Mouse (Mus musculus): ENCODE data around the gene Zfp870. TPM values are rescaled to one million over a fixed set of nuclear protein-coding genes. Genes with fewer than 3 reads are reported as not detected.

The Zfp870 gene
- total RNA-seq, 2 experiments from 2014 or later, result 10.4 to 10.9 TPM

GRCm38 (mm10) chr17:32841388-32841787 lies 50.1 kb downstream of the Zfp870 start:
- Histone ChIP-seq H3K27ac (no peak overlapping the region), H3K4me3 (no peak overlapping the region)
- no peak for DNase-seq (ENCODE audit: low spot score in 2 of 2)
- TF ChIP-seq CTCF (conservative IDR thresholded peaks at IDR 0.05), result no peak

- no peak overlapping the region for H3K4me3 ChIP-seq
- no peak for DNase-seq (ENCODE audit: low spot score in 2 of 2)
- TF ChIP-seq CTCF (conservative IDR thresholded peaks at IDR 0.05), result no peak
- H3K27ac ChIP-seq, result no peak overlapping the region
These were observed 52.2 kb downstream of the Zfp870 start for GRCm38 (mm10) chr17:32839083-32839802.

GRCm38 (mm10) chr17:32830418-32830782 lies 61.0 kb downstream of the Zfp870 start:
- Histone ChIP-seq H3K4me3 (peak overlapping the region; percentile 93), H3K27ac (peak overlapping the region; percentile 97)
- DNase-seq (ENCODE audit: low spot score in 2 of 2), result no peak
- no peak for TF ChIP-seq CTCF (conservative IDR thresholded peaks at IDR 0.05)

- peak; percentile 73 to 92 for DNase-seq (ENCODE audit: low spot score in 2 of 2)
- no peak for TF ChIP-seq CTCF (conservative IDR thresholded peaks at IDR 0.05)
These were observed 61.7 kb downstream of the Zfp870 start, which contains the start of gene Zfp799 for GRCm38 (mm10) chr17:32829540-32830417. Gene Zfp799, minus strand, starts transcription at chr17:32830261.

More at GRCm38 (mm10) chr17:32829540-32830417, 61.7 kb downstream of the Zfp870 start, which contains the start of gene Zfp799:
- Histone ChIP-seq H3K4me3 (peak within 1 kb of the TSS; percentile 93), H3K27ac (peak within 1 kb of the TSS; percentile 97)

Other genes starting within 250 kb of the Zfp870 start
- not detected for gene Cyp4f40, start 232.7 kb downstream of the Zfp870 start, total RNA-seq (2021)
- 10 to 100 TPM; 16.7 to 20.7 TPM for gene Cyp4f15, start 206.0 kb downstream of the Zfp870 start, total RNA-seq (2021)
- 10 to 100 TPM; 89.6 to 97.0 TPM for gene Zfp871, start 103.4 kb downstream of the Zfp870 start, total RNA-seq (2021)
- gene Zfp811, start 81.7 kb downstream of the Zfp870 start, total RNA-seq (2021), result 1 to 10 TPM; 6.3 to 7.3 TPM
- gene Zfp799, start 61.4 kb downstream of the Zfp870 start, total RNA-seq (2021), result 10 to 100 TPM; 30.7 to 34.6 TPM
- gene Cyp4f14, start 25.7 kb upstream of the Zfp870 start, total RNA-seq (2021), result 1 to 10 TPM; 4.1 to 5.4 TPM
- 10 to 100 TPM; 23.7 to 27.6 TPM for gene Cyp4f13, start 55.8 kb upstream of the Zfp870 start, total RNA-seq (2021)
- 1 to 10 TPM; 5.6 to 6.5 TPM for gene Zfp472, start 74.2 kb upstream of the Zfp870 start, total RNA-seq (2021)
- gene Zfp952, start 101.5 kb upstream of the Zfp870 start, total RNA-seq (2021), result 10 to 100 TPM; 17.9 to 19.0 TPM
- 10 to 100 TPM; 19.3 to 21.9 TPM for gene Zfp763, start 141.8 kb upstream of the Zfp870 start, total RNA-seq (2021)
- gene 4921501E09Rik, start 176.4 kb upstream of the Zfp870 start, total RNA-seq (2021), result not detected
- gene Zfp563, start 197.7 kb upstream of the Zfp870 start, total RNA-seq (2021), result 10 to 100 TPM; 17.3 to 21.8 TPM
- gene Morc2b, start 248.0 kb upstream of the Zfp870 start, total RNA-seq (2021), result 1 to 10 TPM; 3.2 to 3.4 TPM

Data from layer of hippocampus, adult 2 months (tissue).